Mouse (Mus musculus) midbrain, embryonic 14.5 days (tissue): ENCODE measurements around the gene Gsdme. TPM values are rescaled to one million over a fixed set of nuclear protein-coding genes. Genes with fewer than 3 reads are reported as not detected.

Source experiments
- ATAC-seq: fragments of 200-750 bp; cut with Nextera tagmentation; 2 replicates; pipeline ENCODE4 v1.8.0; 2017; ENCODE audit warnings: moderate number of reproducible peaks, moderate library complexity; ENCODE audit not compliant: low FRiP score, low TSS enrichment
- DNase-seq: peaks from one replicate; pipeline ENCODE4 v3.0.0-alpha.2; 2015
- H3K27ac ChIP-seq: fragments of 300-500 bp; sonication (generic); replicated peaks from 2 replicates; pipeline ENCODE4 v1.5.1; 2014; ENCODE audit warnings: mild to moderate bottlenecking, low read depth, low read length, moderate library complexity
- H3K27me3 ChIP-seq: fragments of 300-500 bp; sonication (generic); 2 replicates; pipeline ENCODE4 v1.6.1; 2014; ENCODE audit warnings: low read length, control low read depth, mixed read lengths; ENCODE audit not compliant: control insufficient read depth, insufficient read depth
- H3K36me3 ChIP-seq: fragments of 300-500 bp; sonication (generic); 2 replicates; pipeline ENCODE4 v1.6.1; 2014; ENCODE audit warnings: low read length, control low read depth; ENCODE audit not compliant: control insufficient read depth, insufficient read depth
- H3K4me1 ChIP-seq: fragments of 300-500 bp; sonication (generic); 2 replicates; pipeline ENCODE4 v1.6.1; 2014; ENCODE audit warnings: mild to moderate bottlenecking, antibody characterized with exemption, low read length, control low read depth; ENCODE audit not compliant: control insufficient read depth, insufficient read depth
- H3K4me2 ChIP-seq: fragments of 300-500 bp; sonication (generic); 2 replicates; pipeline ENCODE4 v1.6.1; 2014; ENCODE audit warnings: mild to moderate bottlenecking, low read length, moderate library complexity
- H3K4me3 ChIP-seq: fragments of 300-500 bp; sonication (generic); replicated peaks from 2 replicates; pipeline ENCODE4 v1.5.1; 2014; ENCODE audit warnings: low read depth, low read length
- H3K9ac ChIP-seq: fragments of 300-500 bp; sonication (generic); replicated peaks from 2 replicates; pipeline ENCODE4 v1.6.1; 2014; ENCODE audit warnings: mild to moderate bottlenecking, low read length, moderate library complexity
- H3K9me3 ChIP-seq: fragments of 300-500 bp; sonication (generic); 2 replicates; pipeline ENCODE4 v1.6.1; 2016; ENCODE audit warnings: low read length, control low read depth, mixed read lengths; ENCODE audit not compliant: control insufficient read depth
- WGBS: fragments of 180-500 bp; shearing (Covaris S2); extraction: QIAGEN DNeasy Blood & Tissue Kit; methylation state at CpG from one replicate; pipeline ENCODE4 v1.1.7; 2014; 5-methylcytosine and 5-hydroxymethylcytosine counted together
- polyA plus RNA-seq: library from polyadenylated mRNA; unstranded; fragments of >200 nt; fragmentation: Nextera tagmentation; extraction: Ambion mirVana; gene quantifications from 2 replicates; pipeline ENCODE4 v1.2.1, GENCODE M21; 2014

Gene Gsdme
- polyA plus RNA-seq, 1 experiment from 2014 or later: 83.1 TPM

GRCm38 (mm10) chr6:50163013-50163412 is 100.6 kb downstream of the Gsdme start:
- Histone ChIP-seq H3K36me3 (no peaks in the 10 kb centered on the region), H3K4me2 (no peak overlapping the region), H3K27ac (no peak overlapping the region), H3K27me3 (no peaks in the 10 kb centered on the region), H3K9me3 (no peaks in the 10 kb centered on the region), H3K4me1 (no peaks in the 10 kb centered on the region), H3K4me3 (no peak overlapping the region), H3K9ac (no peak overlapping the region)
- no peak for DNase-seq
- no peak for ATAC-seq
- WGBS: 94% methylated on average over 3 of the region's 3 CpGs

GRCm38 (mm10) chr6:50159842-50160241 is 103.8 kb downstream of the Gsdme start:
- Histone ChIP-seq H3K27ac (no peak overlapping the region), H3K27me3 (no peaks in the 10 kb centered on the region), H3K4me1 (no peaks in the 10 kb centered on the region), H3K36me3 (no peaks in the 10 kb centered on the region), H3K4me3 (no peak overlapping the region), H3K9me3 (no peaks in the 10 kb centered on the region), H3K9ac (no peak overlapping the region), H3K4me2 (no peak overlapping the region)
- ATAC-seq: no peak
- 79% methylated on average over 6 of the region's 6 CpGs for WGBS
- DNase-seq: no peak

- 95% methylated on average over 4 of the region's 4 CpGs for WGBS
- DNase-seq: no peak
Measured at GRCm38 (mm10) chr6:50149378-50149777, 114.3 kb downstream of the Gsdme start.

GRCm38 (mm10) chr6:50146158-50146557 is 117.5 kb downstream of the Gsdme start:
- Histone ChIP-seq H3K9ac (no peak overlapping the region), H3K4me3 (no peak overlapping the region), H3K27ac (no peak overlapping the region), H3K36me3 (peaks cover 3% of the 10 kb centered on the region; the same call in 1 of the 2 replicates), H3K27me3 (no peaks in the 10 kb centered on the region), H3K9me3 (no peaks in the 10 kb centered on the region), H3K4me2 (no peak overlapping the region), H3K4me1 (no peaks in the 10 kb centered on the region)
- ATAC-seq (no peak), DNase-seq (no peak)

More at GRCm38 (mm10) chr6:50149378-50149777, 114.3 kb downstream of the Gsdme start:
- Histone ChIP-seq H3K4me2 (no peak overlapping the region), H3K4me3 (no peak overlapping the region), H3K27me3 (no peaks in the 10 kb centered on the region), H3K9ac (no peak overlapping the region), H3K4me1 (no peaks in the 10 kb centered on the region), H3K36me3 (peaks cover 3% of the 10 kb centered on the region; the same call in 1 of the 2 replicates), H3K27ac (no peak overlapping the region), H3K9me3 (no peaks in the 10 kb centered on the region)
- ATAC-seq: no peak

- Histone ChIP-seq H3K9me3 (no peaks in the 10 kb centered on the region), H3K4me2 (no peak overlapping the region), H3K9ac (no peak overlapping the region), H3K4me1 (no peaks in the 10 kb centered on the region), H3K36me3 (no peaks in the 10 kb centered on the region), H3K27me3 (no peaks in the 10 kb centered on the region), H3K27ac (no peak overlapping the region), H3K4me3 (no peak overlapping the region)
- ATAC-seq: no peak
- no peak for DNase-seq
- 88% methylated on average over 3 of the region's 3 CpGs for WGBS
Measured at GRCm38 (mm10) chr6:50139526-50139925, 124.1 kb downstream of the Gsdme start.

Other genes with a start within 250 kb of the Gsdme start
- 54.2 and 63.1 TPM in 2 replicates for gene Mpp6, start 153.6 kb downstream of the Gsdme start, polyA plus RNA-seq
- 4.2 and 5.5 TPM in 2 replicates for gene Osbpl3, start 192.3 kb upstream of the Gsdme start, polyA plus RNA-seq